Mouse (Mus musculus) kidney, postnatal 25 days (tissue): ENCODE measurements around the gene Meis1.

Experiments
- DNase-seq, 2 experiments: peaks; one replicate each; pipeline ENCODE4 v3.0.0; 2021; ENCODE audit warnings: mixed read lengths in 2 of 2

The Meis1 gene

DNA sequence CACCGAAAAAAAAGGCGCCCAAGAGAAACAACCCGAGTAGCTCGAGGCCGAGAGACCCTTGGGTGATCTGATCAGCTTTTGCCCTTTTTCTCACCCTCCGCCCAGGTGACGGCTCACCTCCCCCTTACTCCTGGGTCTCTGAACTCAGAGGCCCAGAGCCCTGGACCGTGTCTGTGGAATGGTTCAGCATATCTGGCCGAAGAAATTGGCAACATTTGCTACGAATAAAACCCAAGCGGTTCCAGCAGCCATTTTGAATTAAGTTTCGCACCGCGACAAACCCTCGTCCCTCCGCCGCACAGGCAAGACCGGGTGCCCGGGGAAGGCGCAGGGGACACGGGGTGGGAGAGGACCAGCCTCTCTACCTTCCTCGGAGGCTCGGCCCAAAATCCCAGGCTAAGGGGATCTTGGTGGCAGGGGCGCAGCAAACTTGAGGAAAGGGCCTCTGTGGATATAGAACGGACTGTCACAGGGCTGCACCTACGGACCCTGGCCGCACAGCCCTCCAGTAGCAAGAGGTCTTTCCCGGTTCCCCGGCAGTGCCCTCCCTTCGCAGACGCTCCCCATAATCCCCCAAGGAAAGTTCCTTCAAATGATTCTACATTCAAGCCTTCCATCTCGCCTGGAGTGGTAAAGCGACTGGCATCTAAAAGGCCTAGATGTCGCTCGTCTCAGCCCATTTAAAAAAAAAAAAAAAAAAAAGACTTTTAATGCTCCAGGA lies 4.2 kb downstream of the Meis1 start:
- peak in 1 of 2 experiments; percentile 32 for DNase-seq

DNA sequence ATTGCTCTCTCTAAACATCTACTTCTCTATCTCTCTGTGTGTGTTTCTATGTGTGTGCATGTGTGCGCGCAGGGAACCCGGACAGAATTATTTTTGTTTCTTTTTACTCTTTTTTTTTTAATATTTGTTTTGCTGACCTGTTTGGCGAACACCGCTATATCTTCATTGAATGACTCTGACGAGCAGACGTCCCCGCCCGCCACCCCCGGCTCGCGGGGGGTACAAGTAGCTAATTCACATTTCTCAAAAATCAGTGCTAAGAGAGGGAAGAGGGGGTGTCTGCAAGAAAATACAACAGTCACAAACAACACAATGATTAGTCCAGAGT lies 4.7 kb downstream of the Meis1 start:
- peak in 1 of 2 experiments; percentile 33 for DNase-seq

- peak in 1 of 2 experiments; percentile 41 for DNase-seq
Observed at GRCm38 (mm10) chr11:19013141-19014112, 5.4 kb downstream of the Meis1 start.

DNA sequence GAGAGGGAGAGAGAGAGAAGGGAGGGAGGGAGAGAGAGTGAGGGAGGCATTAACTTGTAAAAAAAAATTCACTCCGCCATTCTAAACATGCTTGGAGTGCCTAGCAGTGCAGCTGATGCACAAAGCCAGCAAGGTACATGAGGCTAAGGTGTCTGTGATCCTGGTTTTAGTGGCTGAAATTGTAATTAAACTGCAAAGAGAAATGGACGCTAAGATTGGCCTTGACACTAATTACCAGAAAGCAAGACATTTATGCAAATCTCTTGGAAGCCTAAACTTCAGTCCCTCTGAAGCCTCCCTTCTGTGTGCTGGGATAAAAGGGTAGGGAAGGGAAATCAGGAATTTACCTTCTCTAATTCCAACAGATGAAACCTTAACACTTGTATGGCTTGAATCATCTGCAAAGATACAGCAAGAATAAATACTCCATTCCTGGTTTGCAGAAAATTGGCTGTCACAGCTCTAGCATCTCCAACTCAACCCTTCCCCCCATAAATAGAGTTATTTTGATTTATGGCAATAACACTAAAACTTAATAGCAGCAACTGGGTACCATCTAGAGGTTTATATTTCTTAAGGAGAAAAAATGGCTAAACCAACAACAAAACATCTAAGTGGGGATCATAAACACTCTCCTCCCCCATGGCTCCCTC lies 6.2 kb downstream of the Meis1 start:
- DNase-seq: no peak

GRCm38 (mm10) chr11:19012001-19012400 lies 6.8 kb downstream of the Meis1 start:
- no peak for DNase-seq

GRCm38 (mm10) chr11:19011108-19011805 lies 7.5 kb downstream of the Meis1 start:
- DNase-seq: no peak

- peak in 1 of 2 experiments; percentile 33 for DNase-seq
Observed at GRCm38 (mm10) chr11:19010396-19010811, 8.4 kb downstream of the Meis1 start.

DNA sequence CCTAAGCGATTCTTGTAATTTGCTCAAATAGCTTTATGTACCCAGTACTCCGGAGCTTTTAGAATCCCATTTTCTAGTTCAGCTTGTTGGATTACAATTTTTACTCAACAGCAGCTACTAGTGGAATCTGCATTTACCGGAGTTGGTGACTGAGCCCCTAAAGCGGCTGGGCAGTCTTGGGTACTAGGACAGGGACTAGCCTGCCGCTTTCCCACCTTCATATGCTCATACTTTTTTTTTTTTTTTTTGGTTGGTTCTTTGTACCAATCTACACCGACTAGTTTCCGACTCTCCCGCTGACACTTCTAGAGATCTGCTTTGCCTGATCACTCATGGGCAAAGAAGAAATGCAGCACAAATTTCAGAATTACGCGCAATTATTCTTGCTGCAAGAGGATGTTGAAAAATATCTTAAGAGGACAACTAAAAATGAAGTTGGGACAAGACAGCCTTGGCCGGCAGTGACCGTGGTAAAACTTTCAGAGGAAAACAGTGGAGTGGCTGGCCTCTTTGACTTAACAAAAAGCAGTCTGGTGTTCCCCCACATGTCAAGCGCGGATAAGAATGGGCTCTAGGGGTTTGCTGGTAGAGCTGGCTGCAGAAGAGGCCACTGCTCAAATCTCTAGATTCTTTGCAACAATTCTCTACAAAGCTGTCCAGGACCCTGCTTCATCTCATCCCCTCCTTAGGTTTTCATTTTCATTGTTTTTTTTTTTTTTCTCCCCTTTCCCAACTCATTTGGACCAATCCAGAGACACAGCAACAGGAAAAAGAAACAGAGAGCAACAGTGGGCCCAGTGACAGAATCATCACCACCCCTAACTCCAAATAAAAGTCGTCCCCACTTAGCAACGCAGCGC lies 9.0 kb downstream of the Meis1 start:
- DNase-seq: peak in 1 of 2 experiments; percentile 26

DNA sequence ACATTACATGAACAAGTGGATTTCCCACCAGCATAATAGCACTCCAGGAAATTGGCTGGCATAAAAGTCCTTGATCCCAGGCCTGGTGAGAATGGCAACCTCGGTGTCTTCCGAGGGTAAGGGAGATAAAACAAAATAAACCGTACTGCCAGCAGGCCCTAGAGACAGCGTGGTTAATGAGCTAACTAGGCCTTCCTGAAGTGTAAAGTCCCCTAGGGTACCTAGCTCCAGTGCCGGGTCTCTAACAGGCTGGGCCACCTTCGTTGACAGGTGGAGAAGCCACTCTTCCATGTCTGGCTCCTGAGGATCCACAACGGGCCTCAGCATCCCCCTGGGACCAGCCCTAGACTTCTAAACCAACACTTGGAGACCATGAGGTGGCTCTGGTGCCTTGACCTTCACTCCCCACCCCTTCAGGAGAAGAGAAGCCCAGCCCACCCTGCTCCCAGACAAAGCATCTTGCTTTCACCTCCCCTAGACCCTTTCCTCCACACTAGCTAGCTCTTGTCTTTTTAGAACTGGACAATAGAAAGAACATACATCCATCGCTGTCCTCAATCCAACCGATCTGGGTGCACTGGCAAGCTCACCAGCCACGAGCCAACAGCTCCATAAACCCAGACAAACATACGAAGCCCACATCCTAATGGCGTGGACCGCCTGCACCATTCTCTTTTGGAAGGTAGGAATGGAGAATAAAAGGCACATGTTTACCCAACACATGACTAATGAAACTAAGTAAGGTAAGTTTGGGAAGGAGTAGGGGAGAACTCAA lies 10.0 kb downstream of the Meis1 start:
- no peak for DNase-seq

- DNase-seq: peak in 1 of 2 experiments; percentile 53
Observed at GRCm38 (mm10) chr11:19007541-19008424, 11.0 kb downstream of the Meis1 start.

GRCm38 (mm10) chr11:19007068-19007467 lies 11.7 kb downstream of the Meis1 start:
- DNase-seq: no peak

GRCm38 (mm10) chr11:19005913-19006693 lies 12.7 kb downstream of the Meis1 start:
- no peak for DNase-seq

DNA sequence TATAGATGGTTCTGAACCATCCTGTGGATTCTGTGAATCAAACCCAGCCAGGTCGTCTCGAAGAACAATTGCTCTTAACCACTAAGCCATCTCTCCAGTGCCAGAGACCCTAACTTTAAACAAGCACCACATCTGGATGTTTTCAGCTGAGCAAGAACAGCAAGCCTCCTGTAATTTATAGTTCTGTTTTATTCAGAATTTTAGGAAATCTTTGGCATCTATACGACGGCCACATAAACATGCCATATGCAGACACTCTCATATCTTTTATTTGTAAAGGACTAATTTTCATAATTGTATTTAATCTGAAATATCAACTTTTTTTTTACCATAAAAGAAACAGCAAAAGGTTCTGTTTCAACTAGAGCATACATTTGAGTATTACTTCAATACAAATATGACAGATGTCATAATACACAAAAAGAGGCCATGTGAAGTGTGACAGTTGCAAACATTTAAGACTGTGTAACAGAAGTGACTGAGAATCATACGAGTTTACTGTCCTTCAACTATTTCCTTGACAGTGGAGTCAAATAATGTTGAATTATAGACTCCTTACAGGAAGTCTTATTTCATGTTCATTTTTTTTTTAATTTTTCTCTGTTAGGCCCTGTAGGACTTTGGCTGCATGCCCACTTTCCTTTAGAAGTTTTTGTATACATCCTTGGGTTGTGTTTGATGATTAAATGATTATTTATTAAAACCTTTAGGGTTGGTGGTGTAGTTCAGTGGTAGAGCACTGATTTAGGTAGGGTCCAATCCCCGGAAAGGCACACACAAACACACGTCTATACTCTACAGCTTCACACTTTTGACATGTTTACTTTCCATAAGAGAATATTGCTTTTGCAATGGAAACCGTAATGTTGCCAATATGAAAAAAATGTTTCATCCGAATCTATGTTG lies 13.5 kb downstream of the Meis1 start:
- no peak for DNase-seq

DNA sequence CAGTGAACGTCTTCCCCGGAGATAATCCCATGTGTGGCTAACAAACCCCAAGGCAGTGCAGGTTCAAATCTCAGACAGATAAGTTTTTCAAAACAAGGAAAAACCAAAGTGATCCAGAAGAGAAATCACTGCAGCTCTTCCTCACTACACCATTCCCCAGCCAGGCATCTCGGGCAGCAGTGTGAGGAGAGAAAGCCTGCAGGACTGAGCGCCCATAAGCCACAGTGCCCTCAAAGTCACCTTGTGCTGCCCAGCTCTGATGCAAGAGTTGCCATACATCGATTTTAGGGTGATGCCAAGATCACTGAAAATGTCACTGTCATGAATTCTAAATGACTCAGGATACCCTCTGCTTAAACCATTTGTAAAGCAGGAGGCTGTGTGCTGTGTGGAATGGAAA lies 15.7 kb downstream of the Meis1 start:
- no peak for DNase-seq

DNA sequence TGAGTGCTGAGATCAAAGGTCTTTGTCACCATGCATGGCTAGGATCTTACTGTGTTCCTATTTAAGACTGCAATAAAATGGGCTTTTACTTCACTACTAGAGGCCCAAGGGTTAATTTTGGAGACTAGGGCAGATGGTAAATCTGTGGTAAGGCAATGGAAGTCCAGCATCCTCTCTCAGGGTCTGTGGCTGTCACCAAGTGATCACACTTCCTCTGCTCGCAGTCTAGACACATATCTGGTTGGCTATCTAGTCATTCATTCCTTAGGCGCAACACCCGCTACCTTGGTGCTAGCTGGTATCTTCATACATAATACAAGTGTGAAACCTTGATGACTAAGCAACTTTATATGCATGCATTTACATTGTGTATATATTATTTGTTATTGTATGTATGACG lies 22.0 kb downstream of the Meis1 start:
- no peak for DNase-seq

GRCm38 (mm10) chr11:18996289-18996688 lies 22.5 kb downstream of the Meis1 start:
- DNase-seq: peak in 1 of 2 experiments; percentile 37

DNA sequence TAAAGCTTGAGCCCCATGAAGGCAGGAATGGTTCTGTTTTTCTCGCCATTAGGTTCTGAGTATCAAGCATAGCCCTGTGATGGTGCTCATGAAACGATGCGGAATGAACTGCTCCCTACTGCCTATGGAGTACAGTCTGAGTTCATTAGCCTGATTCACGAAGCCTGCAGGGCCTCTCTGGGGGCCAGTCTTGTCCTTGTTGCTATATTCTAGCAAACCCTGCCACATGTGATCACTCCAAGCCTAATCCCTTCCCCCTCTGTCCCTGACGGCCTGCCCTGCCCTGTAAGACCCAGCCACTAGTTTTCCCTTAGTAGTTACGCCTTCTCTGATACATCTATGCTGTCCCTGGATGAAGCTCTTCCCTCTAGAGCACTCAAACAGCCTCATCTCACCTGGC lies 26.0 kb downstream of the Meis1 start:
- DNase-seq: no peak

GRCm38 (mm10) chr11:18990244-18990677 lies 28.5 kb downstream of the Meis1 start:
- DNase-seq: no peak
